Mouse (Mus musculus) cortical plate, adult 2 months (tissue): ENCODE results near the gene Slc12a6.

Experiments
- CTCF ChIP-seq: fragments of 200-500 bp; IDR thresholded peaks from 2 replicates; pipeline ENCODE4 v1.5.1; 2011; ENCODE audit warnings: mild to moderate bottlenecking, control low read depth, low read length; ENCODE audit not compliant: insufficient read depth; ENCODE audit errors: extremely low read depth
- POLR2A ChIP-seq: fragments of 200-500 bp; IDR thresholded peaks from 2 replicates; pipeline ENCODE4 v1.6.1; 2011; ENCODE audit warnings: mild to moderate bottlenecking, low read length, control low read depth; ENCODE audit not compliant: insufficient read depth; ENCODE audit errors: extremely low read depth

DNA sequence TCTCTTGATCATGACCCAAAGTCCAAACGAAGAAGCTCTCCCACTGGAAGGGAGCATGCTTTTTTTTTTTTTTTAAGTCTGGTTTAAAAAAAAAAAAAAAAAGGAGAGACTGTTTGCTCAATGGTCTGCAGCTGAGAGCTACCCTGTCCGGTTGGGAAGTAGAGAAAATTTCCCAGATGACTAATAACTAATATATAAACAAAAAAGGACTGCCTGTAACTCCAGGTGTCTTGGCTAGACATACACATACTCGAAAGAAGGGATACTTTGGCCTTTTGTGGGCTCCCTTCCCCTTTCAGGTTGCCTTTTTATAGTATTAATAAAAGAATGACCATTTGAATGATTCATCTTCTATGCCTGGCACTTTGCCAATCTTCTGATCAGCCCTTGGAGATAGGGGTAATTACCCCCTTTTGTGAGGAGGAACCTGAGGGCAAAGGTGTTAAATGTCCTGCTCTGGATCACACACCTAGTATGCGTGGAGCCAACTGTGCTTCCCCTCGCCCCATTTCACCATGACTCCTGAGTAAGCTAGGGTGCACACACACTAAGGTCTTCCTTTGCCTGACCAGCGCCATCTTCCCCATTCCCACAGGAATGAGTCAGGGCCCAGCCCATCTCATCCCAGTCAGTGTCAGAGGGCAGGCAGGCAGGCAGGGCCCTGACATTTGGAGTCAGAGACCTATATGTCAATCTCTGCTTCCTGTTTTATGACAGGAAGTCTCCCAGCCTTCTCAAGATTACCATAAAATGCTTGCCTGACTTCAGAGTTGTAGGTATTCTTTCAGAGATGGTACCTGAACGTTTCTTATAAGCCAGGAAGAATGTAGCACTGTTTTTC lies 10.7 kb upstream of the Slc12a6 start:
- no peak for TF ChIP-seq CTCF
- TF ChIP-seq POLR2A = no peak
